Comparison of ENCODE assay signal across 13 mouse cellular contexts in genomic region chr2:181777715-181778114, GRCm38 (mm10). TPM values are rescaled to one million over a fixed set of nuclear protein-coding genes. Genes with fewer than 3 reads are reported as not detected.
DNase-seq lines count a peak whose midpoint lies in the region; ATAC-seq and TF ChIP-seq lines count a peak whose summit lies in the region.
"Had no signal": no experiment of that assay in that cellular context is flagged by ENCODE, and none has a peak within 500 bp of the region (broad histone marks: within the 10 kb centered on the region; RNA-seq: fewer than 3 reads in every experiment).

No protein-coding gene starts in this region.

- no peaks in the 10 kb centered on the region for H3K27me3 ChIP-seq in hindbrain, postnatal 0 days (ENCODE audit: insufficient read depth, low read length)
- no peaks in the 10 kb centered on the region for H3K27me3 ChIP-seq in hindbrain, embryonic 16.5 days (replicated peaks; ENCODE audit: control insufficient read depth, insufficient read depth, low read length)

- H3K4me1 ChIP-seq in hindbrain, postnatal 0 days (ENCODE audit: insufficient read depth, low read length) = no peaks in the 10 kb centered on the region
- peaks cover 5% of the 10 kb centered on the region; the same call in 1 of the 2 replicates for H3K4me1 ChIP-seq in hindbrain, embryonic 16.5 days (ENCODE audit: control insufficient read depth, insufficient read depth, low read depth, low read length)
- no peaks in the 10 kb centered on the region for H3K4me1 ChIP-seq in bone marrow, adult 2 months (ENCODE audit: control insufficient read depth, insufficient read depth, low read length)

- 55% methylated on average over 2 of the region's 2 CpGs for WGBS in hindbrain, postnatal 0 days
- 57% methylated on average over 2 of the region's 2 CpGs for WGBS in hindbrain, embryonic 16.5 days
- 43% methylated on average over 2 of the region's 2 CpGs for WGBS in bone marrow, adult 2 months

- no peak overlapping the region for H3K4me3 ChIP-seq in hindbrain, postnatal 0 days (ENCODE audit: low read length)
- no peak overlapping the region for H3K4me3 ChIP-seq in hindbrain, embryonic 16.5 days (ENCODE audit: low read length)
- no peak overlapping the region for H3K4me3 ChIP-seq in bone marrow, adult 2 months (replicated peaks; ENCODE audit: control insufficient read depth, low read depth, low read length)
- H3K4me3 ChIP-seq: myocyte had no signal

- H3K36me3 ChIP-seq in hindbrain, postnatal 0 days (ENCODE audit: insufficient read depth, low read length) = no peaks in the 10 kb centered on the region
- no peaks in the 10 kb centered on the region for H3K36me3 ChIP-seq in hindbrain, embryonic 16.5 days (ENCODE audit: control insufficient read depth, insufficient read depth, low read length)

- no peak overlapping the region for H3K9ac ChIP-seq in hindbrain, postnatal 0 days (replicated peaks; ENCODE audit: low read length)
- H3K9ac ChIP-seq in hindbrain, embryonic 16.5 days (ENCODE audit: low read depth, low read length) = no peak overlapping the region
- H3K9ac ChIP-seq: lung, embryonic 14.5 days had no signal

- 0 out of 2 replicates have a peak, but pooled peaks have one; percentile 14 for TF ChIP-seq CTCF in hindbrain, postnatal 0 days (IDR thresholded peaks at IDR 0.05; ENCODE audit: low read depth)
- peak; percentile 27; the same call in 1 of the 2 replicates for TF ChIP-seq CTCF in bone marrow, adult 2 months (IDR thresholded peaks at IDR 0.05; ENCODE audit: control insufficient read depth, insufficient read depth, low read length)

- H3K27ac ChIP-seq in hindbrain, postnatal 0 days = no peak overlapping the region
- H3K27ac ChIP-seq in hindbrain, embryonic 16.5 days (ENCODE audit: low read depth, low read length) = no peak overlapping the region
- no peak overlapping the region for H3K27ac ChIP-seq in bone marrow, adult 2 months (ENCODE audit: control insufficient read depth, insufficient read depth, low read depth, low read length, poor library complexity)

- no peaks in the 10 kb centered on the region for H3K9me3 ChIP-seq in hindbrain, postnatal 0 days (ENCODE audit: low read length)
- no peaks in the 10 kb centered on the region for H3K9me3 ChIP-seq in hindbrain, embryonic 16.5 days (ENCODE audit: control insufficient read depth, low read length)

- H3K4me2 ChIP-seq in hindbrain, postnatal 0 days (ENCODE audit: low read depth, low read length) = no peak overlapping the region
- no peak overlapping the region for H3K4me2 ChIP-seq in hindbrain, embryonic 16.5 days (ENCODE audit: low read length)
- H3K4me2 ChIP-seq: lung, embryonic 14.5 days had no signal

- DNase-seq in hindbrain, postnatal 0 days (ENCODE audit: low spot score) = no peak
- peak; percentile 4 for DNase-seq in urinary bladder, postnatal 14 days (ENCODE audit: low spot score)
- DNase-seq in urinary bladder, postnatal 4 days (ENCODE audit: low spot score in 2 of 2) = no peak
- peak; percentile 38 for DNase-seq in thymus, postnatal 4 days
- DNase-seq in layer of hippocampus, postnatal 14 days (ENCODE audit: low spot score in 2 of 2) = no peak
- DNase-seq: layer of hippocampus, adult 9-11 months; lung, embryonic 14.5 days had no signal

- no peak for ATAC-seq in hindbrain, postnatal 0 days
- no peak for ATAC-seq in hindbrain, embryonic 16.5 days
- ATAC-seq in frontal cortex, adult (ENCODE audit: low TSS enrichment) = no peak
- ATAC-seq: forebrain, embryonic 14.5 days had no signal

- no peak for TF ChIP-seq POLR2A in bone marrow, adult 2 months (IDR thresholded peaks at IDR 0.05; ENCODE audit: borderline replicate concordance, control insufficient read depth, low read depth, low read length)

RNA-seq across cellular contexts. Expression of gene Myt1, which starts 14.6 kb away (rescaled TPM):
- total RNA-seq in hindbrain, postnatal 0 days (2014; rRNA removed) = 49.2 and 55.2 TPM in 2 replicates
- polyA plus RNA-seq in hindbrain, postnatal 0 days (2015; fragmentation: Nextera tagmentation; extraction: Ambion mirVana) = 10.1 and 11.4 TPM in 2 replicates
- 11.0 and 12.9 TPM in 2 replicates for polyA plus RNA-seq in hindbrain, embryonic 16.5 days (2015; fragmentation: Nextera tagmentation; extraction: Ambion mirVana)
- not detected in 2 replicates for polyA plus RNA-seq in bone marrow, adult 2 months (2011; ENCODE audit: insufficient read depth, insufficient read length, low replicate concordance, missing spikeins)
- 10 to 100 TPM; 39.5 to 42.7 TPM for total RNA-seq in layer of hippocampus, postnatal 14 days (2021)
- total RNA-seq: common myeloid progenitor, adult 5-6 weeks had no signal

RNA-seq across cellular contexts. Expression of gene Pcmtd2, which starts 59.9 kb away (rescaled TPM):
- 18.6 and 36.3 TPM in 2 replicates for total RNA-seq in hindbrain, postnatal 0 days (2014; rRNA removed)
- 24.7 and 25.8 TPM in 2 replicates for polyA plus RNA-seq in hindbrain, postnatal 0 days (2015; fragmentation: Nextera tagmentation; extraction: Ambion mirVana)
- polyA plus RNA-seq in hindbrain, embryonic 16.5 days (2015; fragmentation: Nextera tagmentation; extraction: Ambion mirVana) = 27.7 and 31.0 TPM in 2 replicates
- 9.9 and 11.2 TPM in 2 replicates for polyA plus RNA-seq in bone marrow, adult 2 months (2011; ENCODE audit: insufficient read depth, insufficient read length, low replicate concordance, missing spikeins)
- 10 to 100 TPM; 66.9 to 73.3 TPM for total RNA-seq in layer of hippocampus, postnatal 14 days (2021)

Comparison
In these comparisons a context has a peak if more than half of its experiments do, and no peak if none do; other contexts are left out.
1. DNase-seq: peak in urinary bladder, postnatal 14 days (single experiment) and thymus, postnatal 4 days (single experiment); none in hindbrain, postnatal 0 days (single experiment), urinary bladder, postnatal 4 days (0 of 2) and layer of hippocampus, postnatal 14 days (0 of 2).